ENCODE assay signal across 13 mouse cellular contexts in the genomic region with DNA sequence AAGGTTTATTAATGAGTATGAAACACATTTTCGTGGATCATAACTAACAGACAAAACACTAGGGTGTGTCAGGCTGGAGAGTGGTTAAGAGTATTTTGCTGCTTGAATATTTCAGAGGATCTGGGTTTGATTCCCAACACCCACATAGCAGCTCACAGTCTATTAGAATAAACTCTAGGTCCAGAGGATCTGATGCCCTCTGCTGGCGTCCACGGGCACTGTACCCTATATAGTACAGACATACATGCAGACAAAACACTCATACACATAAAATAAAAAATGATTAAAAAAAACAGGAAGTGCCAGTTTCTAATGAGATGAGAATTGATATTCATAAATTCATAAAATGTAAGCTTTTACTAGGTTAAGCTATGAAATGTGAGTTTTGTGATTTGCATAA. TPM values are rescaled to one million over a fixed set of nuclear protein-coding genes. Genes with fewer than 3 reads are reported as not detected.
DNase-seq lines count a peak whose midpoint lies in the region; ATAC-seq and TF ChIP-seq lines count a peak whose summit lies in the region.
"Had no signal": no experiment of that assay in that cellular context is flagged by ENCODE, and none has a peak within 500 bp of the region (broad histone marks: within the 10 kb centered on the region; RNA-seq: fewer than 3 reads in every experiment).

No protein-coding gene starts in this region.

- intact Hi-C loops in left cerebral cortex, postnatal 4 days (cut with DNase I): no loop called here

- ATAC-seq in liver, embryonic 14.5 days (ENCODE audit: insufficient read depth): no peak
- ATAC-seq in liver, embryonic 12.5 days: no peak
- ATAC-seq: forebrain, embryonic 14.5 days; inflammation-experienced regulatory T-cells, adult 6 months had no signal

- H3K4me3 ChIP-seq in liver, embryonic 14.5 days (ENCODE audit: insufficient read depth in 1 of 2, low read depth in 2 of 2, low read length in 2 of 2): no peak overlapping the region
- no peak overlapping the region for H3K4me3 ChIP-seq in liver, embryonic 12.5 days
- no peak overlapping the region for H3K4me3 ChIP-seq in E14TG2a.4 (replicated peaks; ENCODE audit: low read length)
- H3K4me3 ChIP-seq: embryonic facial prominence, embryonic 10.5 days had no signal

- no peak overlapping the region for H3K4me2 ChIP-seq in liver, embryonic 14.5 days (ENCODE audit: low read depth)
- no peak overlapping the region for H3K4me2 ChIP-seq in liver, embryonic 12.5 days

- no peak overlapping the region for H3K27ac ChIP-seq in liver, embryonic 14.5 days
- H3K27ac ChIP-seq in liver, embryonic 12.5 days: no peak overlapping the region
- H3K27ac ChIP-seq: embryonic facial prominence, embryonic 10.5 days; macrophage had no signal

- peak; percentile 47 for TF ChIP-seq CTCF in liver, embryonic 14.5 days (IDR thresholded peaks at IDR 0.05; ENCODE audit: low read depth)
- peak; percentile 66 for TF ChIP-seq CTCF in E14TG2a.4 (conservative IDR thresholded peaks at IDR 0.05; ENCODE audit: low read length)

- no peak for TF ChIP-seq EP300 in liver, embryonic 14.5 days (IDR thresholded peaks at IDR 0.05; ENCODE audit: low read depth)

- H3K27me3 ChIP-seq in liver, embryonic 14.5 days (ENCODE audit: control insufficient read depth, insufficient read depth, low read length): no peaks in the 10 kb centered on the region
- H3K27me3 ChIP-seq in liver, embryonic 12.5 days (replicated peaks): no peaks in the 10 kb centered on the region
- no peaks in the 10 kb centered on the region for H3K27me3 ChIP-seq in E14TG2a.4 (ENCODE audit: insufficient read depth, low read length)

- H3K9ac ChIP-seq in liver, embryonic 14.5 days (replicated peaks): no peak overlapping the region
- H3K9ac ChIP-seq in liver, embryonic 12.5 days: no peak overlapping the region

- WGBS in liver, embryonic 14.5 days (ENCODE audit: insufficient replicate concordance): 82% methylated on average over 3 of the region's 3 CpGs
- WGBS in liver, embryonic 12.5 days (ENCODE audit: insufficient replicate concordance): 87% methylated on average over 3 of the region's 3 CpGs

- H3K4me1 ChIP-seq in liver, embryonic 14.5 days (replicated peaks; ENCODE audit: control insufficient read depth in 2 of 2, insufficient read depth in 2 of 2, low read length in 1 of 2): no peaks in the 10 kb centered on the region
- H3K4me1 ChIP-seq in liver, embryonic 12.5 days: no peaks in the 10 kb centered on the region
- peaks cover 72% of the 10 kb centered on the region for H3K4me1 ChIP-seq in E14TG2a.4 (replicated peaks; ENCODE audit: low read depth, low read length)
- H3K4me1 ChIP-seq: embryonic facial prominence, embryonic 10.5 days had no signal

- H3K9me3 ChIP-seq in liver, embryonic 14.5 days (ENCODE audit: control insufficient read depth, low read length): no peaks in the 10 kb centered on the region
- no peaks in the 10 kb centered on the region for H3K9me3 ChIP-seq in liver, embryonic 12.5 days (replicated peaks)
- H3K9me3 ChIP-seq in E14TG2a.4 (ENCODE audit: low read length): no peaks in the 10 kb centered on the region
- H3K9me3 ChIP-seq: embryonic facial prominence, embryonic 10.5 days had no signal

- DNase-seq in adrenal gland, postnatal 14 days: peak; percentile 44
- DNase-seq in adrenal gland, postnatal 4 days (ENCODE audit: low spot score in 2 of 2): no peak
- no peak for DNase-seq in liver, embryonic 14.5 days (ENCODE audit: low read depth in 3 of 3, low spot score in 3 of 3)
- peak; percentile 26 for DNase-seq in induced T-regulatory cell, adult 2 months (ENCODE audit: low read depth)
- DNase-seq in layer of hippocampus, postnatal 25 days (ENCODE audit: extremely low spot score in 1 of 2, low spot score in 1 of 2): no peak
- DNase-seq in left cerebral cortex, postnatal 4 days: no peak
- DNase-seq: gastrocnemius, postnatal 25 days had no signal

- peaks cover 30% of the 10 kb centered on the region for H3K36me3 ChIP-seq in liver, embryonic 14.5 days (replicated peaks; ENCODE audit: control insufficient read depth, insufficient read depth, low read depth)
- H3K36me3 ChIP-seq in liver, embryonic 12.5 days: peaks cover 81% of the 10 kb centered on the region
- peaks cover 100% of the 10 kb centered on the region for H3K36me3 ChIP-seq in E14TG2a.4 (ENCODE audit: insufficient read depth, low read length)

RNA-seq across cellular contexts. Expression of gene Jade1, which starts 56.7 kb away (rescaled TPM):
- total RNA-seq in adrenal gland, postnatal 14 days (2021): 42.8 and 43.5 TPM in 2 replicates
- 10 to 100 TPM; 57.5 to 59.7 TPM for total RNA-seq in adrenal gland, postnatal 4 days (2021)
- 2.6 and 4.5 TPM in 2 replicates for polyA plus RNA-seq in liver, embryonic 14.5 days (2012; rRNA removed)
- polyA plus RNA-seq in liver, embryonic 14.5 days (2014; fragmentation: Nextera tagmentation; extraction: Ambion mirVana): 6.1 and 7.8 TPM in 2 replicates
- 13.8 and 14.0 TPM in 2 replicates for polyA plus RNA-seq in liver, embryonic 12.5 days (2016; fragmentation: Nextera tagmentation; extraction: Ambion mirVana)
- 10 to 100 TPM; 23.9 to 26.7 TPM for total RNA-seq in layer of hippocampus, postnatal 25 days (2021)
- total RNA-seq in left cerebral cortex, postnatal 4 days (2021): 10 to 100 TPM; 29.0 to 29.4 TPM

Comparison
In these comparisons a context has a peak if more than half of its experiments do, and no peak if none do; other contexts are left out.
1. DNase-seq: peak in adrenal gland, postnatal 14 days (single experiment) and induced T-regulatory cell, adult 2 months (single experiment); none in adrenal gland, postnatal 4 days (0 of 2), liver, embryonic 14.5 days (0 of 3), layer of hippocampus, postnatal 25 days (0 of 2) and left cerebral cortex, postnatal 4 days (single experiment).